Mouse (Mus musculus) midbrain, embryonic 11.5 days (tissue): ENCODE measurements around the gene Ndufs1. TPM values are rescaled to one million over a fixed set of nuclear protein-coding genes. Genes with fewer than 3 reads are reported as not detected.
"Not testable (repeated sequence)": the region's sequence is repeated elsewhere in the genome, so short reads cannot be mapped to it uniquely, and the experiment has no call there.

Experiments used
- ATAC-seq: fragments of 200-750 bp; cut with Nextera tagmentation; 2 replicates; pipeline ENCODE4 v1.8.0; 2017; ENCODE audit warnings: moderate TSS enrichment, moderate library complexity; ENCODE audit not compliant: low FRiP score
- DNase-seq: peaks from one replicate; pipeline ENCODE4 v3.0.0; 2015; ENCODE audit warnings: low spot score; ENCODE audit errors: missing footprints
- H3K27ac ChIP-seq: fragments of 300-500 bp; sonication (generic); 2 replicates; pipeline ENCODE4 v1.5.1; 2014; ENCODE audit warnings: low read depth, low read length
- H3K27me3 ChIP-seq: fragments of 300-500 bp; sonication (generic); 2 replicates; pipeline ENCODE4 v1.6.1; 2014; ENCODE audit warnings: mild to moderate bottlenecking, low read length, moderate library complexity, mixed read lengths; ENCODE audit not compliant: control insufficient read depth, insufficient read depth
- H3K36me3 ChIP-seq: fragments of 300-500 bp; sonication (generic); 2 replicates; pipeline ENCODE4 v1.6.1; 2014; ENCODE audit warnings: mild to moderate bottlenecking, low read length, moderate library complexity, mixed read lengths; ENCODE audit not compliant: control insufficient read depth, insufficient read depth
- H3K4me1 ChIP-seq: fragments of 300-500 bp; sonication (generic); 2 replicates; pipeline ENCODE4 v1.6.1; 2014; ENCODE audit warnings: low read length; ENCODE audit not compliant: control insufficient read depth, insufficient read depth
- H3K4me2 ChIP-seq: fragments of 300-500 bp; sonication (generic); 2 replicates; pipeline ENCODE4 v1.6.1; 2014; ENCODE audit warnings: mild to moderate bottlenecking, moderate library complexity
- H3K4me3 ChIP-seq: fragments of 300-500 bp; sonication (generic); 2 replicates; pipeline ENCODE4 v1.5.1; 2014; ENCODE audit warnings: low read depth, low read length
- H3K9ac ChIP-seq: fragments of 300-500 bp; sonication (generic); 2 replicates; pipeline ENCODE4 v1.6.1; 2014; ENCODE audit warnings: low read length
- H3K9me3 ChIP-seq: fragments of 300-500 bp; sonication (generic); 2 replicates; pipeline ENCODE4 v1.6.1; 2016; ENCODE audit warnings: low read length; ENCODE audit not compliant: control insufficient read depth
- WGBS: fragments of 180-500 bp; shearing (Covaris S2); extraction: QIAGEN DNeasy Blood & Tissue Kit; methylation state at CpG from one replicate; pipeline ENCODE4 v1.1.7; 2014; 5-methylcytosine and 5-hydroxymethylcytosine counted together
- polyA plus RNA-seq: library from polyadenylated mRNA; unstranded; fragments of >200 nt; fragmentation: Nextera tagmentation; extraction: Ambion mirVana; gene quantifications from 2 replicates; pipeline ENCODE4 v1.2.1, GENCODE M21; 2014

Gene Ndufs1
- polyA plus RNA-seq, 1 experiment from 2014 or later: 138 TPM

DNA sequence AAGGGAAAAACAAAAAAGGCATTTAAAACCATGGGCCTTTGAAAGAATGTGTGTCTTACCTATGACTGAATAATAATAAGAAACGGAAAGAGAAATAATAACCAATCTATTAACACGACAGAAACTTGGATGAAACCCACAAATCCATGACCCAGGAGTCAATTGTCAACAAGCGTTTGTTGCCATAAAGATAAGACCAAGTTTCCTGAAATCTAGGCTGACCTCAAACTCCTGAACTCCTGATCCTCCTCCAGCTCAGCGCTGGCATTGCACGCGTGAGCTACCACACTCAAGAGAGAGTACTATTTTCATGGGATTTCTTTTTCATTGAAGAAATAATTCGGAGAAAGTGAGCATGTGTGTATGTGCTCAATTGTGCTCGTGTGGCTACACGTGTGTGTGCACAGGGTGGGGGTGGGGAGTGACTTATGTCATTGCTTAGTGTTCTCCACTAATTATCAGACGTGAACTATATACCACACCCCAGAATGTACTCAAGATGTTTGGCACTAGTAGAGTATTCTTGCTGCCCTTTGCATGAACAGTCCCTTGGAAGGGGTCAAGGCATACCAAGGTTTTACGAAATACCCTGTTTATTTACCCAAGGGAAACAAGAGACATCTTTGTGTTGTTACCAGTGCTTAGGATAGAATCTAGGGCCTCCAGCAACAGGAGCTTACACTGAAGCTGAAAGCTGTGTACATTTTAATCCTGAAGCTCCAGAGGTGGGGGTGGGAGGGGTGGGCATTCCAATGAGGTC, 15.9 kb upstream of the Ndufs1 start:
- WGBS: 90% methylated on average over 11 of the region's 11 CpGs
- Histone ChIP-seq H3K27ac (no peak overlapping the region), H3K36me3 (no peaks in the 10 kb centered on the region), H3K4me2 (no peak overlapping the region), H3K9ac (no peak overlapping the region), H3K9me3 (no peaks in the 10 kb centered on the region), H3K4me1 (no peaks in the 10 kb centered on the region), H3K27me3 (no peaks in the 10 kb centered on the region), H3K4me3 (no peak overlapping the region)
- ATAC-seq: no peak
- DNase-seq: no peak

DNA sequence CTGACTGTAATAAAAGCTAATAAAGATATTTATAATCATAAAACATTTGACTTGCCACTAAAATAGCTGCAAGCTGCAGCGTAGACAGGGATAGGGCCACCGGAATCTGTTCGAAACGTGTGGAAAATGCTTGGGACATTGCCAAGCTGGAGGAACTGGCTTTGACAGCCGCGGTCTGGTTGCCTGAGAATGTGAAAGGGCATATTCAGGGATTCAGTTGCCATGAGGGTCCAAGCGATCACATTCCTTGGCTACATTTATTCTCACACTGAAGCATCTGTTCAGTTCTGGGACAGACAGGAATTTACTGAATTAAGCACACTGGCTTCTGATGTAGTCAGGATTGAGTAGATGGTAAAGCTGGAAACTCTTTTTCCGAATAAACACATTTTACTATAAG, 14.2 kb upstream of the Ndufs1 start:
- no peaks in the 10 kb centered on the region for H3K9me3 ChIP-seq
- H3K27ac ChIP-seq: no peak overlapping the region
- H3K36me3 ChIP-seq: no peaks in the 10 kb centered on the region
- no peak overlapping the region for H3K4me3 ChIP-seq
- no peaks in the 10 kb centered on the region for H3K27me3 ChIP-seq
- H3K4me2 ChIP-seq: no peak overlapping the region
- H3K9ac ChIP-seq: no peak overlapping the region
- ATAC-seq (no peak), DNase-seq (no peak)
- H3K4me1 ChIP-seq: no peaks in the 10 kb centered on the region
- WGBS: 89% methylated on average over 8 of the region's 8 CpGs

DNA sequence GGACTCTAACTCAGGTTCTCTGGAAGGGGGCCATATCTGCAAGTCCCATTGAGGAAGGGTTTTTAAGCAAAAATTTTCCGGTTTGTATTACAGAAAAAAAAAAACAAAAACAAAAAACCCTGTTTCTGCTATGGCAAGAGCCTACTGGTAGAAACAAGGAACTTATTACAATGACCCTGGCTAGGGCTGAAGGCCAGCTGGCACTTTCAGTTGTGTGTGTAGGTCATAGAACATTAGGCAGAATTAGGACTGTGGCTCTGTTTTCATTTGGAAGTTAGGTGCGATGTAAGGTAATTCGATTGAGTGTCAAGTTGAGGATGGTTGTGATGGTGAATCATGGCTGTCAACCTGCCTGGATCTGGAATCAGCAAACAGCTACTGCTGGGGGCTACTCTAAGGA, 11.9 kb upstream of the Ndufs1 start:
- DNase-seq: no peak
- Histone ChIP-seq H3K27ac (no peak overlapping the region), H3K36me3 (no peaks in the 10 kb centered on the region), H3K4me1 (no peaks in the 10 kb centered on the region), H3K9ac (no peak overlapping the region), H3K27me3 (no peaks in the 10 kb centered on the region), H3K4me3 (no peak overlapping the region), H3K9me3 (no peaks in the 10 kb centered on the region), H3K4me2 (no peak overlapping the region)
- 89% methylated on average over 3 of the region's 3 CpGs for WGBS
- ATAC-seq: no peak

DNA sequence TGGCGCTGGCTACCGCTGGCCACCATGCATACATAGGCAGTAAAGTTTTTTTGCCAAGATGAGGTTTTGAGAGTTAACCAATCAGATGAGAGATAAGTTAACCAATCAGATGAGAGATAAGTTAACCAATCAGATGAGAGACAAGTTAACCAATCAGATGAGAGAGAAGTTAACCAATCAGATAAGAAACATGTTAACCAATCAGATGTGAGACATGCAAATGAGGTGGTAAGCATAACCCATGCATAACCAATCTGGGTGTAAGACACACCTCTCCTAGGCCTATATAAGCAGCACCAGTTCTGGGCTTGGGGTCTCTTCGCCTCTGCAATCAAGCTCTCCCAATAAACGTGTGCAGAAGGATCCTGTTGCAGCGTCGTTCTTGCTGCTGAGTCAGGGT, 8.8 kb upstream of the Ndufs1 start:
- not testable (repeated sequence) for H3K4me1 ChIP-seq, H3K4me2 ChIP-seq, H3K4me3 ChIP-seq, ATAC-seq, H3K27ac ChIP-seq, H3K9me3 ChIP-seq, H3K9ac ChIP-seq, H3K27me3 ChIP-seq, DNase-seq, H3K36me3 ChIP-seq
- 96% methylated on average over 6 of the region's 6 CpGs for WGBS

DNA sequence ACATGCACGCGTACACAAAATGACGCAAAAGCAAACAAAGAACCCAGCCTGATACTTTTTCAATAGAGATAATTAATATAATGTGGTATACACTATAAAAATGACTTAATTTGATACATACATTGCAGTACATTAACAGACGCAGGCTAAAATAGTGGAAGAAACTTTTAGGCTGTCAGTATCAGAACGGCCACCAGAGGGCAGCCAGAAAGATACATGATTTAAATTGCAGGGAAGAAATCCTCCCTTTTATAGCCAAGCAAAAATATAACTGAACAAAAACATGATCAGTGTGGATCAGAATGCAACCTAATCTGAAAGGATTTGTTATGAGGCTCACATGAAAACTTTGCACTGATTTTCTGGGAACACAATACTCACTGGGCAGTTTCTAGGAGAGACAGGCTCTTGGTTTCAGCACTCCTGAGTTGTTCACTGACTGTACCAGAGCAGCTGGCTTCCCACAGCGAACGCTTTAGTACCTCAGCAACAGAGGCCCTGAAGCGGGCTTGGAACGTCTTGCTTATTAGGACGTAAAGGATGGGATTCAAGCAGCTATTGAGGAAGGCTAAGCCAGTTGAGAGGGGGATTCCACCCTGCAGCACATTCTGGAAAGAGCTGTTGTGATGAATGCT, 6.1 kb upstream of the Ndufs1 start:
- no peaks in the 10 kb centered on the region for H3K9me3 ChIP-seq
- H3K4me3 ChIP-seq: no peak overlapping the region
- H3K4me2 ChIP-seq: no peak overlapping the region
- H3K9ac ChIP-seq: no peak overlapping the region
- peaks cover 3% of the 10 kb centered on the region for H3K36me3 ChIP-seq
- H3K27me3 ChIP-seq: no peaks in the 10 kb centered on the region
- ATAC-seq (no peak), DNase-seq (peak; percentile 96)
- H3K27ac ChIP-seq: no peak overlapping the region
- H3K4me1 ChIP-seq: peaks cover 5% of the 10 kb centered on the region
- 62% methylated on average over 10 of the region's 10 CpGs for WGBS

DNA sequence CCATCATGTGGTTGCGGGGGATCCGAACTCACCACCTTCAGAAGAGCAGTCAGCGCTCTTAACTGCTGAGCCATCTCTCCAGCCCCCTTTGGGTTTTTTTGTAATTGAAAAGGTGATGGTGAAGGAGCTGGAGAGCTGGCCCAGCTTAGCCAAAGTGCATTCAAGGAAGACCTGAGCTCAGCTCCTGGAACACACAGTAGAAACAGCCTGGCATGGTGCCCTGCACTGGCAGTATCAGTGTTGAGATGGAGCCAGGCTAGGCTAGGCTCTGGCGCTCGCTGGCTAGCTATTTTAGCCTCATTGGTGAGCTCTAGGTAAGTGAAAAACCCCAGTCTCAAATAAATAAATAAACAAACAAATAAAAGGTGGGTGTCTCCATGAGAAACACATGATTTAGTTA, 5.6 kb upstream of the Ndufs1 start:
- DNase-seq: no peak
- 89% methylated on average over 5 of the region's 5 CpGs for WGBS
- peaks cover 3% of the 10 kb centered on the region for H3K36me3 ChIP-seq

DNA sequence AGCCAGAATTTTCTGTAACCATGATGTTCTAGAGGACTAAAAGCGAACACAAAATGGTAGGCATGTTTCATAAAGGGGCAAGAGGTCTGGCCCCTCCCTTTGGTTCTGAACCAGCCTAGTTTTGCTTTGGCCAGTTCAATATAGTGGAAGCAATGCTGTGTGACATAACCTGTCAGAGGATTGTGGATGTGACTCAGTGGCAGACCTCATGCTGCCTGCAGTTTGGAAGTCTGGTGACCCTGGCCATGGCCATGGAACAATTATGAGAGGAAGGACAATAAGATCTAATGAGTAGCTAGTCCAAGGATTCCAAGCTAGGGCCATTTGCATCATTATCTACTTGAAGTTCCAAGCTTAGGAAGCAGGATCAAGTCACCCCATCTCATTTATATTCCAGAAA, 4.8 kb upstream of the Ndufs1 start:
- H3K4me1 ChIP-seq: peaks cover 8% of the 10 kb centered on the region
- H3K9ac ChIP-seq: no peak overlapping the region
- DNase-seq (no peak), ATAC-seq (peak; percentile 15; the same call in 1 of the 2 replicates)
- H3K27me3 ChIP-seq: no peaks in the 10 kb centered on the region
- H3K36me3 ChIP-seq: peaks cover 3% of the 10 kb centered on the region
- 97% methylated on average over 1 of the region's 1 CpGs for WGBS
- H3K4me3 ChIP-seq: no peak overlapping the region
- H3K27ac ChIP-seq: no peak overlapping the region
- H3K4me2 ChIP-seq: no peak overlapping the region
- H3K9me3 ChIP-seq: no peaks in the 10 kb centered on the region

More for the DNA sequence above, 5.6 kb upstream of the Ndufs1 start:
- no peak overlapping the region for H3K4me3 ChIP-seq
- H3K27me3 ChIP-seq: no peaks in the 10 kb centered on the region
- ATAC-seq: no peak
- H3K4me1 ChIP-seq: peaks cover 8% of the 10 kb centered on the region
- H3K9ac ChIP-seq: no peak overlapping the region
- H3K4me2 ChIP-seq: no peak overlapping the region
- H3K27ac ChIP-seq: no peak overlapping the region
- no peaks in the 10 kb centered on the region for H3K9me3 ChIP-seq

DNA sequence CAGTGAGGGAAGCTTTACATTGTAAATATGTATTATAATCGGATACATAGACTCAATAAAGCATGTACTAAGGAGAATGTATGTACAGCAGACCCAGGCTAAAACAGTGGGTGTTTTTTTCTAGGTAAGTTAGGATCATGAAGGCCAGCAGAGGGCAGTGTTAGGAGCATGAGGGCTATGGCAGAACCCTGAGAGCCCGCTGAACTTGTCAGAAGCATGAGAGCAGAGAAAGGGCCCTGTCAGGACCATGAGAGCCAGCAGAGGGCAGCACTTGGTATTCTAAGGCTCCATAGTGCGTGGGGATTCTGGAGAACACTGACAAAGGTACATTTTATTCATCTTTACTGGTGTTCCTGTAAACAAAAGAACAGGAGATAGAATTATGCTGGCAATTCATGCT, 4.4 kb upstream of the Ndufs1 start:
- no peak overlapping the region for H3K4me3 ChIP-seq
- ATAC-seq (peak; percentile 73), DNase-seq (peak; percentile 99)
- peaks cover 3% of the 10 kb centered on the region for H3K36me3 ChIP-seq
- peaks cover 8% of the 10 kb centered on the region for H3K4me1 ChIP-seq
- H3K27me3 ChIP-seq: no peaks in the 10 kb centered on the region
- H3K9me3 ChIP-seq: no peaks in the 10 kb centered on the region
- H3K4me2 ChIP-seq: no peak overlapping the region
- no peak overlapping the region for H3K27ac ChIP-seq
- no peak overlapping the region for H3K9ac ChIP-seq
- WGBS: 7% methylated on average over 3 of the region's 3 CpGs

DNA sequence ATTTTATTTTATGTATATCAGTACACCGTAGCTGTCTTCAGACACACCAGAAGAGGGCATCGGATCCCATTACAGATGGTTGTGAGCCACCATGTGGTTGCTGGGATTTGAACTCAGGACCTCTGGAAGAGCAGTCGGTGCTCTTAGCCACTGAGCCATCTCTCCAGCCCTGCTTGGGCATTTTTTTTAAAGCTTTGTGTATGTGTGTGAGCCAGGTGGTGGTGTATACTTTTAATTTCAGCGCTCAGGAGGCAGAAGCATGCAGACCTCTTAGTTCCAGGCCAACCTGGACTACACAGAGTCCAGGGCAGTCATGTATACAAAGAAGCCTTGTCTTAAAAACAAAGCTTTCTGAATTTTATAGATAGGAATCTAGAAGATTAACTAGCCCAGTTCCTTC, 3.9 kb upstream of the Ndufs1 start:
- not testable (repeated sequence) for DNase-seq

More for the DNA sequence above, 3.9 kb upstream of the Ndufs1 start:
- not testable (repeated sequence) for H3K9me3 ChIP-seq, H3K36me3 ChIP-seq, H3K9ac ChIP-seq, H3K27ac ChIP-seq, ATAC-seq, H3K27me3 ChIP-seq, H3K4me3 ChIP-seq, H3K4me2 ChIP-seq
- H3K4me1 ChIP-seq: peaks cover 12% of the 10 kb centered on the region
- WGBS: 60% methylated on average over 4 of the region's 4 CpGs
